Mouse (Mus musculus) cerebellum, adult 11 months (tissue): ENCODE measurements around the gene Rasl10b.

Experiments
- DNase-seq: peaks from one replicate; pipeline ENCODE4 v3.0.0; 2022

Rasl10b gene

GRCm38 (mm10) chr11:83437377-83437776 lies 28.4 kb downstream of the Rasl10b start, which contains the start of gene 1700020L24Rik:
1700020L24Rik (plus strand) TSS chr11:83437677.
- DNase-seq: no peak

GRCm38 (mm10) chr11:83439426-83440060 lies 30.6 kb downstream of the Rasl10b start:
- no peak for DNase-seq

GRCm38 (mm10) chr11:83440081-83441064 lies 31.4 kb downstream of the Rasl10b start:
- DNase-seq: peak; percentile 85

GRCm38 (mm10) chr11:83441235-83441634 lies 32.3 kb downstream of the Rasl10b start:
- DNase-seq: no peak

GRCm38 (mm10) chr11:83442596-83443267 lies 33.8 kb downstream of the Rasl10b start:
- peak; percentile 75 for DNase-seq

GRCm38 (mm10) chr11:83443824-83444223 lies 34.9 kb downstream of the Rasl10b start:
- no peak for DNase-seq

GRCm38 (mm10) chr11:83445001-83445400 lies 36.1 kb downstream of the Rasl10b start:
- no peak for DNase-seq

- no peak for DNase-seq
Observed at GRCm38 (mm10) chr11:83447612-83448011, 38.7 kb downstream of the Rasl10b start.

GRCm38 (mm10) chr11:83448021-83448926 lies 39.3 kb downstream of the Rasl10b start:
- DNase-seq: no peak

GRCm38 (mm10) chr11:83448927-83449236 lies 39.9 kb downstream of the Rasl10b start:
- DNase-seq: no peak

- DNase-seq: no peak
Observed at GRCm38 (mm10) chr11:83449298-83449697, 40.4 kb downstream of the Rasl10b start.

GRCm38 (mm10) chr11:83450550-83450949 lies 41.6 kb downstream of the Rasl10b start:
- DNase-seq: no peak

- DNase-seq: no peak
Observed at GRCm38 (mm10) chr11:83451281-83451680, 42.3 kb downstream of the Rasl10b start.

- DNase-seq: no peak
Observed at GRCm38 (mm10) chr11:83454548-83454947, 45.6 kb downstream of the Rasl10b start.

GRCm38 (mm10) chr11:83455608-83456007 lies 46.7 kb downstream of the Rasl10b start:
- no peak for DNase-seq

GRCm38 (mm10) chr11:83457257-83457656 lies 48.3 kb downstream of the Rasl10b start:
- DNase-seq: no peak

GRCm38 (mm10) chr11:83457912-83458601 lies 49.1 kb downstream of the Rasl10b start:
- no peak for DNase-seq

- no peak for DNase-seq
Observed at GRCm38 (mm10) chr11:83461462-83462027, 52.6 kb downstream of the Rasl10b start.

- DNase-seq: no peak
Observed at GRCm38 (mm10) chr11:83462711-83463244, 53.8 kb downstream of the Rasl10b start, which contains the start of gene Mmp28. Mmp28 (minus strand) TSS chr11:83463071.

GRCm38 (mm10) chr11:83465976-83466375 lies 57.0 kb downstream of the Rasl10b start:
- peak; percentile 80 for DNase-seq

GRCm38 (mm10) chr11:83467120-83467652 lies 58.2 kb downstream of the Rasl10b start:
- DNase-seq: peak; percentile 41
